8 mouse cellular contexts compared by ENCODE assay signal in genomic region chr2:51933341-51934134, GRCm38 (mm10). TPM values are rescaled to one million over a fixed set of nuclear protein-coding genes. Genes with fewer than 3 reads are reported as not detected.
DNase-seq lines count a peak whose midpoint lies in the region; ATAC-seq and TF ChIP-seq lines count a peak whose summit lies in the region.

No protein-coding gene starts in this region.

- peak overlapping the region; percentile 19 for H3K27ac ChIP-seq in heart, adult 2 months
- H3K27ac ChIP-seq in hindbrain, embryonic 14.5 days, result no peak overlapping the region

- H3K36me3 ChIP-seq in heart, adult 2 months (ENCODE audit: control insufficient read depth, insufficient read depth, low read length), result no peaks in the 10 kb centered on the region
- no peaks in the 10 kb centered on the region for H3K36me3 ChIP-seq in hindbrain, embryonic 14.5 days (replicated peaks; ENCODE audit: control insufficient read depth, insufficient read depth)

- H3K27me3 ChIP-seq in heart, adult 2 months (ENCODE audit: control insufficient read depth, insufficient read depth, low read length), result no peaks in the 10 kb centered on the region
- H3K27me3 ChIP-seq in hindbrain, embryonic 14.5 days (ENCODE audit: control insufficient read depth, insufficient read depth, low read length), result 0 out of 2 replicates have a peak, but pooled peaks cover 3% of the 10 kb centered on the region

- H3K4me3 ChIP-seq in heart, adult 2 months, result peak overlapping the region; percentile 31
- H3K4me3 ChIP-seq in hindbrain, embryonic 14.5 days (replicated peaks; ENCODE audit: low read length), result no peak overlapping the region

- 34% methylated on average over 11 of the region's 12 CpGs for WGBS in heart, adult 2 months
- 59% methylated on average over 10 of the region's 12 CpGs for whole genome bisulfite sequencing in hindbrain, embryonic 14.5 days

- peak overlapping the region; percentile 87; the same call in 1 of the 2 replicates for H3K4me2 ChIP-seq in hindbrain, embryonic 14.5 days (replicated peaks)

- no peaks in the 10 kb centered on the region for H3K9me3 ChIP-seq in hindbrain, embryonic 14.5 days (ENCODE audit: control insufficient read depth, low read length)

- no peak for TF ChIP-seq POLR2A in heart, adult 2 months (IDR thresholded peaks at IDR 0.05; ENCODE audit: insufficient read depth, low read depth, low read length)

- no peaks in the 10 kb centered on the region for H3K79me2 ChIP-seq in heart, adult 2 months (replicated peaks; ENCODE audit: control insufficient read depth, insufficient read depth, low read length)

- ATAC-seq in hindbrain, embryonic 14.5 days (ENCODE audit: low FRiP score), result no peak

- no peak for TF ChIP-seq EP300 in heart, adult 2 months (IDR thresholded peaks at IDR 0.05; ENCODE audit: insufficient read depth, low read depth, low read length)

- peak overlapping the region; percentile 49 for H3K9ac ChIP-seq in heart, adult 2 months (ENCODE audit: low read depth, low read length)
- no peak overlapping the region for H3K9ac ChIP-seq in hindbrain, embryonic 14.5 days

- DNase-seq in heart, adult 2 months, result peak in 1 of 2 experiments; percentile 10
- no peak for DNase-seq in heart, postnatal 36 days
- DNase-seq in thymus, postnatal 25 days, result peak; percentile 23
- DNase-seq in thymus, postnatal 14 days, result no peak
- no peak for DNase-seq in hindbrain, embryonic 14.5 days (ENCODE audit: low spot score)
- DNase-seq in mesoderm, embryonic 11.5 days (ENCODE audit: low read depth, low spot score), result peak; percentile 12
- DNase-seq in layer of hippocampus, postnatal 36 days, result no peak
- no peak for DNase-seq in left cerebral cortex, adult 11 months (ENCODE audit: low spot score)

- intact Hi-C loops in heart, adult 2 months (cut with DNase I), result loop anchor here (2.0 kb wide), 2 partner anchors 39 to 137 kb away; partner anchors contain the start of gene Nmi
- intact Hi-C loops in heart, postnatal 36 days (cut with DNase I), result loop anchor here (1.0 to 2.0 kb wide), 2 partner anchors 39 to 139 kb away; partner anchors contain the start of gene Rif1

- H3K4me1 ChIP-seq in heart, adult 2 months (ENCODE audit: control insufficient read depth, insufficient read depth, low read length), result peaks cover 1% of the 10 kb centered on the region
- H3K4me1 ChIP-seq in hindbrain, embryonic 14.5 days (replicated peaks; ENCODE audit: control insufficient read depth, insufficient read depth, low read length), result no peaks in the 10 kb centered on the region

- TF ChIP-seq CTCF in heart, adult 2 months (IDR thresholded peaks at IDR 0.05), result no peak

RNA-seq across cellular contexts. Expression of gene Rbm43, which starts 1.4 kb away (rescaled TPM):
- 1 to 10 TPM; 3.9 to 4.0 TPM for total RNA-seq in heart, adult 2 months (2021)
- 3.6 and 4.5 TPM in 2 replicates for polyA plus RNA-seq in heart, adult 2 months (2012; rRNA removed)
- total RNA-seq in heart, postnatal 36 days (2021), result 1 to 10 TPM; 3.4 to 5.1 TPM
- 7.5 and 8.6 TPM in 2 replicates for polyA plus RNA-seq in hindbrain, embryonic 14.5 days (2014; fragmentation: Nextera tagmentation; extraction: Ambion mirVana)
- 10 to 100 TPM; 18.8 to 20.3 TPM for total RNA-seq in layer of hippocampus, postnatal 36 days (2021)

RNA-seq across cellular contexts. Expression of gene Nmi, which starts 39.8 kb away (rescaled TPM):
- 1 to 10 TPM; 5.1 to 6.7 TPM for total RNA-seq in heart, adult 2 months (2021)
- 3.2 and 6.9 TPM in 2 replicates for polyA plus RNA-seq in heart, adult 2 months (2012; rRNA removed)
- 1 to 10 TPM; 7.0 to 7.9 TPM for total RNA-seq in heart, postnatal 36 days (2021)
- polyA plus RNA-seq in hindbrain, embryonic 14.5 days (2014; fragmentation: Nextera tagmentation; extraction: Ambion mirVana), result 4.5 and 4.7 TPM in 2 replicates
- 1 to 10 TPM; 2.2 to 3.9 TPM for total RNA-seq in layer of hippocampus, postnatal 36 days (2021)

Comparison
In these comparisons a context has a peak if more than half of its experiments do, and no peak if none do; other contexts are left out.
1. DNase-seq: peak in thymus, postnatal 25 days (single experiment) and mesoderm, embryonic 11.5 days (single experiment); none in heart, postnatal 36 days (0 of 2), thymus, postnatal 14 days (single experiment), hindbrain, embryonic 14.5 days (single experiment), layer of hippocampus, postnatal 36 days (0 of 2) and left cerebral cortex, adult 11 months (single experiment).